Mouse (Mus musculus) neural tube, embryonic 15.5 days (tissue): ENCODE measurements around the gene Ppih. TPM values are rescaled to one million over a fixed set of nuclear protein-coding genes. Genes with fewer than 3 reads are reported as not detected.
A peak's percentile ranks its signal among the peaks of the same experiment; 100 is the strongest.

ENCODE experiments used
- ATAC-seq: fragments of 200-750 bp; cut with Nextera tagmentation; 2 replicates; pipeline ENCODE4 v1.8.0; 2017; ENCODE audit warnings: mild to moderate bottlenecking, moderate TSS enrichment, moderate library complexity; ENCODE audit not compliant: low FRiP score
- H3K27ac ChIP-seq: fragments of 300-500 bp; sonication (generic); replicated peaks from 2 replicates; pipeline ENCODE4 v1.5.1; 2015; ENCODE audit warnings: mild to moderate bottlenecking, inconsistent platforms
- H3K27me3 ChIP-seq: fragments of 300-500 bp; sonication (generic); replicated peaks from 2 replicates; pipeline ENCODE4 v1.6.1; 2015; ENCODE audit warnings: inconsistent platforms
- H3K36me3 ChIP-seq: fragments of 300-500 bp; sonication (generic); 2 replicates; pipeline ENCODE4 v1.6.1; 2015; ENCODE audit warnings: inconsistent platforms
- H3K4me1 ChIP-seq: fragments of 300-500 bp; sonication (generic); 2 replicates; pipeline ENCODE4 v1.6.1; 2015; ENCODE audit warnings: inconsistent platforms
- H3K4me2 ChIP-seq: fragments of 300-500 bp; sonication (generic); 2 replicates; pipeline ENCODE4 v1.6.1; 2015; ENCODE audit warnings: inconsistent platforms, mild to moderate bottlenecking, moderate library complexity
- H3K4me3 ChIP-seq: fragments of 300-500 bp; sonication (generic); replicated peaks from 2 replicates; pipeline ENCODE4 v1.5.1; 2015; ENCODE audit warnings: mild to moderate bottlenecking, inconsistent platforms
- H3K9ac ChIP-seq: fragments of 300-500 bp; sonication (generic); replicated peaks from 2 replicates; pipeline ENCODE4 v1.6.1; 2015; ENCODE audit warnings: mild to moderate bottlenecking, inconsistent platforms
- H3K9me3 ChIP-seq: fragments of 300-500 bp; sonication (generic); replicated peaks from 2 replicates; pipeline ENCODE4 v1.6.1; 2016; ENCODE audit warnings: inconsistent platforms
- WGBS: fragments of 180-500 bp; shearing (Covaris S2); methylation state at CpG from one replicate; pipeline ENCODE4 v1.1.7; 2015; ENCODE audit warnings: mixed read lengths; 5-methylcytosine and 5-hydroxymethylcytosine counted together
- polyA plus RNA-seq: library from polyadenylated mRNA; unstranded; fragments of >200 nt; fragmentation: Nextera tagmentation; extraction: Ambion mirVana; gene quantifications from 2 replicates; pipeline ENCODE4 v1.2.1, GENCODE M21; 2015

Gene Ppih
- polyA plus RNA-seq, 1 experiment from 2014 or later: 43.5 TPM

DNA sequence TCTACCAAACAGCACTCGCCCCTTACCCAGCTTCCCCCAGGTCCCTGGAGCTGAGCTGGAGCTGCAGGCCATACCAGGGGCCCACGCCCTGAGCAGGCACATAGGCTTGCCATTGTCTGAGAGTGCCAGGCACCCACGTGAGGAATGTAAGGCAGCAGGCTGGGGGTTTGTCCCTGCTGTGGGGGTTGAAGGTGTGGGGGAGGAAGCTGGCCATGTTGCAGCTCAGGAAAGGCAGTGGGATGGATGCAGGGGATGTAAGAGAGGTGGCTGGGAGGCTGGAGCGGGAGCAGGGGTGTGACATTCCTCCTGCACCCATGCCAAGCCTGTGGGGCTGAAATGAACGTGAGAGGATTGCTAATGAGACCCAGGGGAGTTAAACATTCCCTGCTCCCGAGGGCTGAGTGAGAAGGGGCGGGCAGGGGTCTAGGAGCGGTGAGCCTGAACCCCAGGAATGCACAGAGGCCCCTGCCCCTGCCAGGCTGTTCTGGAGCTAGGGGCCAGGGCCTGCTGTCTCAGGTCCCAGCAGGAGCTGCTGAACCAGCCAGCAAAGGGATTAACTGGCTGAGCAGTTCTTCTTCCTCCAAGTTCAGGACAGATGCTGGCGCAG is 66.2 kb downstream of the Ppih start:
- Histone ChIP-seq H3K9ac (no peak overlapping the region), H3K4me1 (peaks cover 10% of the 10 kb centered on the region), H3K36me3 (no peaks in the 10 kb centered on the region), H3K27ac (peak overlapping the region; percentile 63), H3K4me2 (no peak overlapping the region), H3K9me3 (no peaks in the 10 kb centered on the region), H3K27me3 (no peaks in the 10 kb centered on the region), H3K4me3 (no peak overlapping the region)
- WGBS: 34% methylated on average over 9 of the region's 9 CpGs
- peak; percentile 51 for ATAC-seq

DNA sequence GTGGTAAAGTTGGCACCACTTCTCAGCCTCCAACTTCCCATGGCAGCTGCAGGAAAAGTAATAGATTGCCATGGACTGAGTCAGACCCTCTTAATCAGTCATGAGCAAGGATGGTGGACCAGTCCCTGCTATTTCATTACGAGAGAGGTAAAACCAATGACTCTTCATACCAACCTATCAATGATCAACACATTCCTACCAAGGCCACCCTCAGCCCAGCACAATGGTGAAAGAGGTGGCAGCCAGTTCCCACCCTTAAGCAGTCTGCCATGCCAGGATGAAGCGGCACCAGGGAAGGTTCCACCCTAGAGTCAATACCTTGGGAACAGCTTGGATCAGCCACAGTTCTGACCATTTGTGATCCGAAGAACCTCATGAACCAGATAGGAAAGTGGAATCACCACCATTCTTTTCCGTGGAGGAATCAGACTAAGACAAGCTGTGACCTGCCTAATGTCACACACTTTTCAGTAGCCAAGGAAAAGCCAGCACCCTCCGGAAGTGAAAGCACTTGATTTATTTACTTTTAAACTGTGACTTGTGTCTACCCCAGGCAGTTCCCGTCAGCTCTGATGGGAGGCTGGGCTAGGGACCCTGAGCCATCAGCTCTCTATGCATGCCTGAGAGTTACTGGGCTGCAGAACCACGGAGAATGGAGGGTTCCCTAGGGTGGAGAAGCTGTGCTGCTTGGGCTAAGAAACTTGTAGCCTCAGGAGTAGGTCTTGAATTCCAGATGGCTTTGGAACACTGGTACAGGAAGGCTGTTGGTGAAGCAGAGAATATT is 68.1 kb downstream of the Ppih start:
- Histone ChIP-seq H3K4me1 (peaks cover 17% of the 10 kb centered on the region), H3K9me3 (no peaks in the 10 kb centered on the region), H3K4me2 (no peak overlapping the region), H3K36me3 (peaks cover 10% of the 10 kb centered on the region; the same call in 1 of the 2 replicates), H3K4me3 (no peak overlapping the region), H3K27ac (no peak overlapping the region), H3K27me3 (no peaks in the 10 kb centered on the region), H3K9ac (no peak overlapping the region)
- ATAC-seq: no peak
- WGBS: 65% methylated on average over 7 of the region's 7 CpGs

Other genes with a start within 250 kb of the Ppih start
- gene Slc2a1, start 211.8 kb downstream of the Ppih start, polyA plus RNA-seq: 78.8 and 91.3 TPM in 2 replicates
- 4.4 and 4.8 TPM in 2 replicates for gene Zfp691, start 146.4 kb downstream of the Ppih start, polyA plus RNA-seq
- gene Ermap, start 130.5 kb downstream of the Ppih start, polyA plus RNA-seq: 0.79 and 1.2 TPM in 2 replicates
- gene Svbp, start 125.2 kb downstream of the Ppih start, polyA plus RNA-seq: 198 and 242 TPM in 2 replicates
- gene Tmem269, start 102.3 kb downstream of the Ppih start, polyA plus RNA-seq: 0.29 and 0.54 TPM in 2 replicates
- gene AU022252, start 87.8 kb downstream of the Ppih start, polyA plus RNA-seq: 26.0 and 29.2 TPM in 2 replicates
- 14.1 and 14.9 TPM in 2 replicates for gene P3h1, start 87.6 kb downstream of the Ppih start, polyA plus RNA-seq
- gene Cldn19, start 65.1 kb downstream of the Ppih start, polyA plus RNA-seq: 0.36 and 0.81 TPM in 2 replicates
- gene Ybx1, start 25.9 kb downstream of the Ppih start, polyA plus RNA-seq: 815 and 871 TPM in 2 replicates
- 20.2 and 22.0 TPM in 2 replicates for gene Ccdc30, start 95.0 kb upstream of the Ppih start, polyA plus RNA-seq
- 21.8 and 28.5 TPM in 2 replicates for gene Ppcs, start 101.9 kb upstream of the Ppih start, polyA plus RNA-seq
- 0.44 and 0.46 TPM in 2 replicates for gene Zmynd12, start 102.3 kb upstream of the Ppih start, polyA plus RNA-seq
- gene Rimkla, start 172.1 kb upstream of the Ppih start, polyA plus RNA-seq: 26.6 and 29.9 TPM in 2 replicates
- 25.4 and 27.4 TPM in 2 replicates for gene Foxj3, start 216.5 kb upstream of the Ppih start, polyA plus RNA-seq
- 9.6 and 12.1 TPM in 2 replicates for gene Frg2f1, start 219.0 kb upstream of the Ppih start, polyA plus RNA-seq